Mouse (Mus musculus) forebrain, embryonic 13.5 days (tissue): ENCODE measurements around the gene Cdc42bpa. TPM values are rescaled to one million over a fixed set of nuclear protein-coding genes. Genes with fewer than 3 reads are reported as not detected.

Source experiments
- ATAC-seq: fragments of 200-750 bp; cut with Nextera tagmentation; 2 replicates; pipeline ENCODE4 v1.8.0; 2017
- H3K27ac ChIP-seq: fragments of 300-500 bp; sonication (generic); 2 replicates; pipeline ENCODE4 v1.5.1; 2015; ENCODE audit warnings: inconsistent platforms, mild to moderate bottlenecking, moderate library complexity
- H3K27me3 ChIP-seq: fragments of 300-500 bp; sonication (generic); 2 replicates; pipeline ENCODE4 v1.6.1; 2015; ENCODE audit warnings: mild to moderate bottlenecking, inconsistent platforms
- H3K36me3 ChIP-seq: fragments of 300-500 bp; sonication (generic); 2 replicates; pipeline ENCODE4 v1.6.1; 2015; ENCODE audit warnings: mild to moderate bottlenecking, inconsistent platforms; ENCODE audit not compliant: poor library complexity, severe bottlenecking
- H3K4me1 ChIP-seq: fragments of 300-500 bp; sonication (generic); 2 replicates; pipeline ENCODE4 v1.6.1; 2015; ENCODE audit warnings: inconsistent platforms
- H3K4me2 ChIP-seq: fragments of 300-500 bp; sonication (generic); 2 replicates; pipeline ENCODE4 v1.6.1; 2015; ENCODE audit warnings: inconsistent platforms, mild to moderate bottlenecking, moderate library complexity
- H3K4me3 ChIP-seq: fragments of 300-500 bp; sonication (generic); 2 replicates; pipeline ENCODE4 v1.5.1; 2015; ENCODE audit warnings: mild to moderate bottlenecking, inconsistent platforms
- H3K9ac ChIP-seq: fragments of 300-500 bp; sonication (generic); 2 replicates; pipeline ENCODE4 v1.6.1; 2015; ENCODE audit warnings: mild to moderate bottlenecking, inconsistent platforms
- H3K9me3 ChIP-seq: fragments of 300-500 bp; sonication (generic); replicated peaks from 2 replicates; pipeline ENCODE4 v1.6.1; 2016; ENCODE audit warnings: inconsistent platforms
- WGBS: fragments of 180-500 bp; shearing (Covaris S2); methylation state at CpG from one replicate; pipeline ENCODE4 v1.1.7; 2015; 5-methylcytosine and 5-hydroxymethylcytosine counted together
- polyA plus RNA-seq: library from polyadenylated mRNA; unstranded; fragments of >200 nt; fragmentation: Nextera tagmentation; extraction: Ambion mirVana; gene quantifications from 2 replicates; pipeline ENCODE4 v1.2.1, GENCODE M21; 2015

Cdc42bpa gene
- polyA plus RNA-seq, 1 experiment from 2014 or later = 22.0 TPM

GRCm38 (mm10) chr1:179940071-179940786, 20.0 kb upstream of the Cdc42bpa start:
- Histone ChIP-seq H3K9me3 (no peaks in the 10 kb centered on the region), H3K4me2 (no peak overlapping the region), H3K27ac (no peak overlapping the region), H3K4me1 (no peaks in the 10 kb centered on the region), H3K27me3 (no peaks in the 10 kb centered on the region), H3K36me3 (no peaks in the 10 kb centered on the region), H3K4me3 (no peak overlapping the region), H3K9ac (no peak overlapping the region)
- no peak for ATAC-seq
- WGBS = 75% methylated on average over 23 of the region's 23 CpGs

DNA sequence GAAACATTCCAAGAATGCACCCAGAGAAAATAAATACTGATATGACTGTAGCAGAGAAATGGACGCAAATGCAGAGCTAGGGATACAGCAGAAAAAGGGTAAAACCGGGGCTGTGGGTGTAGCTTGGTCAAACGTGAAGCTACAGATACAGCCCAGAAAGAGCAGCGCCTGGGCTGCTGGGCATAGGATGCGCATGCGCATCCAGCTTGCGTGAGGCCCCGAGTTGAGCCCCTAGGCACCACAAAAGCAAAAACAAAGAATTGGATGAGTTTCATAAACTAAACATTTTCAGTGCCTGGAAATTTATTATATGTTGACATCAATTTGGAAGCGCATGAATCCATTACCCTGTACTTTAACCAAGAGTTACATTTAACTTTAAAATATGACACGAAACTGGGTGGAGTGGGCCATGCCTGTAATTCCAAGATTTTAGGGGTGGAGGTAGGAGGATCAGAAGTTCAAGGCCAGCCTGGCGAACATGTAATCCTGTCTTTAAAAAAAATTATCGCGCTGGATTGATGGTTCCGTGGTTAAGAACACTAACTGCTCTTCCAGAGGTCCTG, 19.4 kb upstream of the Cdc42bpa start:
- WGBS = 93% methylated on average over 14 of the region's 14 CpGs
- no peak overlapping the region for H3K9ac ChIP-seq

GRCm38 (mm10) chr1:179945017-179945416, 15.3 kb upstream of the Cdc42bpa start:
- no peak for ATAC-seq
- WGBS = 91% methylated on average over 10 of the region's 10 CpGs
- no peak overlapping the region for H3K27ac ChIP-seq
- no peaks in the 10 kb centered on the region for H3K4me1 ChIP-seq
- no peaks in the 10 kb centered on the region for H3K27me3 ChIP-seq
- H3K4me2 ChIP-seq = no peak overlapping the region
- no peak overlapping the region for H3K4me3 ChIP-seq
- H3K9ac ChIP-seq = no peak overlapping the region
- H3K9me3 ChIP-seq = no peaks in the 10 kb centered on the region
- H3K36me3 ChIP-seq = no peaks in the 10 kb centered on the region

More for the DNA sequence above, 19.4 kb upstream of the Cdc42bpa start:
- H3K4me1 ChIP-seq = no peaks in the 10 kb centered on the region
- H3K27ac ChIP-seq = no peak overlapping the region
- no peak for ATAC-seq
- no peaks in the 10 kb centered on the region for H3K36me3 ChIP-seq
- H3K4me3 ChIP-seq = no peak overlapping the region
- no peaks in the 10 kb centered on the region for H3K9me3 ChIP-seq
- no peaks in the 10 kb centered on the region for H3K27me3 ChIP-seq
- no peak overlapping the region for H3K4me2 ChIP-seq

- no peak overlapping the region for H3K4me2 ChIP-seq
- H3K36me3 ChIP-seq = no peaks in the 10 kb centered on the region
- H3K27me3 ChIP-seq = no peaks in the 10 kb centered on the region
- H3K27ac ChIP-seq = no peak overlapping the region
- H3K4me3 ChIP-seq = no peak overlapping the region
- no peaks in the 10 kb centered on the region for H3K9me3 ChIP-seq
- no peak overlapping the region for H3K9ac ChIP-seq
- 46% methylated on average over 2 of the region's 2 CpGs for WGBS
- no peak for ATAC-seq
- H3K4me1 ChIP-seq = peaks cover 5% of the 10 kb centered on the region
These were observed 13.7 kb upstream of the Cdc42bpa start for GRCm38 (mm10) chr1:179946616-179947015.

GRCm38 (mm10) chr1:179947653-179948052, 12.6 kb upstream of the Cdc42bpa start:
- H3K36me3 ChIP-seq = no peaks in the 10 kb centered on the region
- no peak for ATAC-seq
- H3K4me3 ChIP-seq = no peak overlapping the region
- no peak overlapping the region for H3K27ac ChIP-seq
- no peaks in the 10 kb centered on the region for H3K9me3 ChIP-seq
- 88% methylated on average over 2 of the region's 2 CpGs for WGBS
- H3K27me3 ChIP-seq = no peaks in the 10 kb centered on the region
- no peak overlapping the region for H3K4me2 ChIP-seq
- no peak overlapping the region for H3K9ac ChIP-seq
- peaks cover 8% of the 10 kb centered on the region for H3K4me1 ChIP-seq

DNA sequence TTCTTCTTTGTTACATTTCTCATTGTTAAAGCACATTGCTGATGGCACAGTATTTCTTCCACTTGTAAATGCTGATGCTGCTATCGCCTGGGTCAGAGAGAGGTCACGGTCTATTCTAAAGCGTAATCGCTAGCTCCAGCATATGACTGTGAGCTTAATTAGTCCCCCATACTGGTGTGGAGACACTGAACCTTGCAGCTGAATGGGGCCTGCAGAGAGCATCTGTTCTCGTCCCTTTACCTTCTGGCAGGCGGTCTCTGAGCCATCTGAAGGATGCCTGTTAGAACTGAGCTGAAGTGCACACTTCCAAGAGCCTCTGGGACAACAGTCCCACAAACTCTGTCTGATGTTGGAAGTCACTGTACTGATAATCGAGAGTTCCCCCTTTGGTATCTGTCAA, 8.7 kb upstream of the Cdc42bpa start:
- H3K27ac ChIP-seq = no peak overlapping the region; the same call in 1 of the 2 replicates
- no peak overlapping the region for H3K4me3 ChIP-seq
- ATAC-seq = peak; percentile 78
- H3K9ac ChIP-seq = no peak overlapping the region
- no peak overlapping the region for H3K4me2 ChIP-seq
- peaks cover 3% of the 10 kb centered on the region; the same call in 1 of the 2 replicates for H3K27me3 ChIP-seq
- no peaks in the 10 kb centered on the region for H3K36me3 ChIP-seq
- no peaks in the 10 kb centered on the region for H3K9me3 ChIP-seq
- WGBS = 29% methylated on average over 7 of the region's 7 CpGs
- H3K4me1 ChIP-seq = peaks cover 8% of the 10 kb centered on the region

DNA sequence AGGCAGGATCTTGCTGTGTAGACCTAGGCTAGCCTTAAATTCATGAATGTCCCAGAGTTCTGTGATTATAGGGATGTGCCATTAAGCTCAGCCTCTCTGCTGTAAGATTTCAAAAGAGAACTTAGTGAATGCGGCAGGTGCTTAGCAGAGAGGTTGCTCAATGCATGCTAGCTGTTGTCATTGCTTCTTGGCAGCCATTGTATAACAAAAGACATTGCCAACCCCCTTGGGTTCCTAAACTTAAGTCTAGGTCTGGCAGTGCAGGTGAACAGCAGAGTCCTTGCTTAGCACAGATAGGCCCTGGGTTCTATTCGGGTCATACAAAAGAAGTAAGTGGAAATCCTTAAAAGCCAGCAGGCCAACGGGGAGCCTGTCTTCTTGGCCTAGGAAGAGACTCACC, 7.0 kb upstream of the Cdc42bpa start:
- Histone ChIP-seq H3K9ac (no peak overlapping the region), H3K36me3 (no peaks in the 10 kb centered on the region), H3K4me3 (no peak overlapping the region), H3K4me2 (no peak overlapping the region), H3K27me3 (peaks cover 3% of the 10 kb centered on the region; the same call in 1 of the 2 replicates), H3K4me1 (peaks cover 19% of the 10 kb centered on the region), H3K9me3 (no peaks in the 10 kb centered on the region), H3K27ac (no peak overlapping the region)
- 76% methylated on average over 3 of the region's 3 CpGs for WGBS
- no peak for ATAC-seq

GRCm38 (mm10) chr1:179957431-179957830, 2.8 kb upstream of the Cdc42bpa start:
- 7% methylated on average over 3 of the region's 3 CpGs for WGBS
- ATAC-seq = no peak
- no peaks in the 10 kb centered on the region for H3K36me3 ChIP-seq
- H3K4me1 ChIP-seq = peaks cover 36% of the 10 kb centered on the region
- H3K4me3 ChIP-seq = no peak overlapping the region
- H3K27ac ChIP-seq = no peak overlapping the region
- no peak overlapping the region for H3K4me2 ChIP-seq
- no peaks in the 10 kb centered on the region for H3K9me3 ChIP-seq
- H3K9ac ChIP-seq = no peak overlapping the region
- peaks cover 3% of the 10 kb centered on the region; the same call in 1 of the 2 replicates for H3K27me3 ChIP-seq

GRCm38 (mm10) chr1:179958871-179959720, 1.2 kb upstream of the Cdc42bpa start:
- Histone ChIP-seq H3K27ac (peak overlapping the region; percentile 94), H3K4me2 (peak overlapping the region; percentile 89), H3K4me3 (peak overlapping the region; percentile 72), H3K9me3 (no peaks in the 10 kb centered on the region), H3K9ac (peak overlapping the region; percentile 97), H3K36me3 (no peaks in the 10 kb centered on the region), H3K4me1 (peaks cover 47% of the 10 kb centered on the region), H3K27me3 (peaks cover 3% of the 10 kb centered on the region; the same call in 1 of the 2 replicates)
- ATAC-seq = peak; percentile 1; the same call in 1 of the 2 replicates
- WGBS = 5% methylated on average over 36 of the region's 41 CpGs

- ATAC-seq = no peak
- 0% methylated on average over 9 of the region's 9 CpGs for WGBS
- Histone ChIP-seq H3K9me3 (no peaks in the 10 kb centered on the region), H3K36me3 (no peaks in the 10 kb centered on the region), H3K27ac (peak overlapping the region; percentile 94), H3K4me3 (peak overlapping the region; percentile 72), H3K4me2 (peak overlapping the region; percentile 89), H3K9ac (peak overlapping the region; percentile 97), H3K4me1 (peaks cover 47% of the 10 kb centered on the region), H3K27me3 (no peaks in the 10 kb centered on the region; the same call in 1 of the 2 replicates)
These were observed 238 bp downstream of the Cdc42bpa start for GRCm38 (mm10) chr1:179960543-179960876.

DNA sequence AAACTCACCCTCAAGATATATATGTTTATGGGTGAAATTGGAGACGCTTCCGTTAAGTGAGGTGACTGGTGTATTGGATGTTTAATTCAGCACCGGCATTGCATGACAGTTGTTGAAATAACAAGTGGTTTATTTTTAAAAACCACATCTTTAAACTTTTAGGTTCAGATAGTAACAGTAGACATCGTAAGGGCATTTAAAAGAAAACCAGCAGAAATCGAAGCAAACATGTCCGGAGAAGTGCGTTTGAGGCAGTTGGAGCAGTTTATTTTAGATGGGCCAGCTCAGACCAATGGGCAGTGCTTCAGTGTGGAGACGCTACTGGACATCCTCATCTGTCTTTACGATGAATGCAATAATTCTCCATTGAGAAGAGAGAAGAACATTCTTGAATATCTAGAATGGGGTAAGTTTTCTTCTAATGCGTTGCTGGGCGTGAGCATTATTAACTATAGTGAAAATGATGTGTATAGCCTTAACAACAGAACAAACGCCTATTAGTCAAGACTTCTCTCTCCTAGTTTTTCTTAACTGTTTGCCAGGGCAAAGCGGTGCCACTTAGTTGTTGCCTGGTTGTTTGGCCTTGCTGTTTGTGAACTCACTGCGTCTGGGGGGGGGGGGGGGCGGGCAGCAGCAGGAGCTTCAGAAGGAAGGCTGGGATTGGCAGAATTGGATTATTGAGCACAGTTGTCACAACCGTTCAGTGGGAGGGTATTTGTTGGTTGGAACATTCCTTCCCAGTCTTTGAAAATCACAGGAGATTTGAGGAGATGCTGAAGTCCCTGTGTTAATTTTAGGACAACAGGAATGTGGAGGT, 818 bp downstream of the Cdc42bpa start:
- 2% methylated on average over 16 of the region's 16 CpGs for WGBS
- no peak overlapping the region for H3K27ac ChIP-seq
- H3K4me3 ChIP-seq = peak overlapping the region; percentile 72
- no peaks in the 10 kb centered on the region for H3K36me3 ChIP-seq
- peak overlapping the region; percentile 89 for H3K4me2 ChIP-seq
- ATAC-seq = no peak
- H3K9ac ChIP-seq = peak overlapping the region; percentile 97
- no peaks in the 10 kb centered on the region; the same call in 1 of the 2 replicates for H3K27me3 ChIP-seq
- no peaks in the 10 kb centered on the region for H3K9me3 ChIP-seq
- peaks cover 47% of the 10 kb centered on the region for H3K4me1 ChIP-seq
